Mouse (Mus musculus) midbrain, postnatal 0 days (tissue): ENCODE results near the gene Abca17. TPM values are rescaled to one million over a fixed set of nuclear protein-coding genes. Genes with fewer than 3 reads are reported as not detected.

Experiments used
- ATAC-seq: fragments of 200-750 bp; cut with Nextera tagmentation; 2 replicates; pipeline ENCODE4 v1.8.0; 2017; ENCODE audit warnings: moderate number of reproducible peaks, mild to moderate bottlenecking, moderate TSS enrichment, moderate library complexity; ENCODE audit not compliant: low FRiP score
- DNase-seq: peaks from one replicate; pipeline ENCODE4 v3.0.0-alpha.2; 2015; ENCODE audit warnings: low spot score
- H3K27ac ChIP-seq: fragments of 300-500 bp; sonication (generic); 2 replicates; pipeline ENCODE4 v1.5.1; 2014; ENCODE audit warnings: low read depth, mild to moderate bottlenecking, low read length, mixed read lengths
- H3K27me3 ChIP-seq: fragments of 300-500 bp; sonication (generic); 2 replicates; pipeline ENCODE4 v1.6.1; 2014; ENCODE audit warnings: low read length, control low read depth, mixed read lengths; ENCODE audit not compliant: insufficient read depth
- H3K36me3 ChIP-seq: fragments of 300-500 bp; sonication (generic); 2 replicates; pipeline ENCODE4 v1.6.1; 2014; ENCODE audit warnings: low read length, control low read depth, mixed read lengths; ENCODE audit not compliant: insufficient read depth
- H3K4me1 ChIP-seq: fragments of 300-500 bp; sonication (generic); 2 replicates; pipeline ENCODE4 v1.6.1; 2014; ENCODE audit warnings: mild to moderate bottlenecking, control low read depth, antibody characterized with exemption, low read length, mixed read lengths; ENCODE audit not compliant: insufficient read depth
- H3K4me2 ChIP-seq: fragments of 300-500 bp; sonication (generic); 2 replicates; pipeline ENCODE4 v1.6.1; 2014; ENCODE audit warnings: low read depth, mild to moderate bottlenecking, low read length, mixed read lengths; ENCODE audit not compliant: poor library complexity, severe bottlenecking
- H3K4me3 ChIP-seq: fragments of 300-500 bp; sonication (generic); 2 replicates; pipeline ENCODE4 v1.5.1; 2014; ENCODE audit warnings: low read depth, mild to moderate bottlenecking, low read length, moderate library complexity
- H3K9ac ChIP-seq: fragments of 300-500 bp; sonication (generic); replicated peaks from 2 replicates; pipeline ENCODE4 v1.6.1; 2014; ENCODE audit warnings: mild to moderate bottlenecking, low read length, moderate library complexity, mixed read lengths; ENCODE audit not compliant: poor library complexity, severe bottlenecking
- H3K9me3 ChIP-seq: fragments of 300-500 bp; sonication (generic); 2 replicates; pipeline ENCODE4 v1.6.1; 2016; ENCODE audit warnings: low read length, control low read depth
- CTCF ChIP-seq: IDR thresholded peaks from 2 replicates; pipeline ENCODE4 v1.5.1; 2016; ENCODE audit warnings: antibody characterized with exemption, mild to moderate bottlenecking
- WGBS: fragments of 180-500 bp; shearing (Covaris S2); extraction: QIAGEN DNeasy Blood & Tissue Kit; methylation state at CpG from one replicate; pipeline ENCODE4 v1.1.7; 2014; 5-methylcytosine and 5-hydroxymethylcytosine counted together
- polyA plus RNA-seq: library from polyadenylated mRNA; unstranded; fragments of >200 nt; fragmentation: Nextera tagmentation; extraction: Ambion mirVana; gene quantifications from 2 replicates; pipeline ENCODE4 v1.2.1, GENCODE M21; 2015
- total RNA-seq: library from RNA; depleted of rRNA; stranded (reverse); fragments of >200 nt; gene quantifications from 2 replicates; pipeline ENCODE4 v1.2.3, GENCODE M21; 2014

Gene Abca17
- total and polyA plus RNA-seq, 2 experiments from 2014 or later = 0.99 to 1.1 TPM

DNA sequence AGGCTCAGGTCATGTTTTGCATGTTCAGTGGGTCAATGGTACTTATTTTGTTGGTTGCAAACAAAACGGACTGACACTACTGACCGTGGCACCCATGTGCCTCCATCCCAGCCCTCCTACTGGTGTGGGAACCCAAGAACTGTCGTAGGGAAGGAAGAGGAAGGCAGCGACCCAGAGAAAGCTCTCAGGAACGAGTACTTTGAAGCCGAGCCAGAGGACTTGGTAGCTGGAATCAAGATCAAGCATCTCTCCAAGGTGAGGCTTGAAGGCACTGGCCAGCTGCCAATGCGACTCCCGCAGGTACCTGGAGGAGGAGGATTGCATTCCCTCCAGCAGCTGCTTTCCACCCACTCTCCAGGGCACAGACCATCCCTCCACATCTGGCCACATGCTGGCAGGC, 32.9 kb upstream of the Abca17 start:
- peaks cover 61% of the 10 kb centered on the region for H3K36me3 ChIP-seq
- no peaks in the 10 kb centered on the region for H3K9me3 ChIP-seq
- WGBS = 86% methylated on average over 8 of the region's 8 CpGs
- H3K27ac ChIP-seq = no peak overlapping the region
- ATAC-seq = no peak
- H3K9ac ChIP-seq = no peak overlapping the region
- no peaks in the 10 kb centered on the region for H3K27me3 ChIP-seq
- no peak overlapping the region for H3K4me2 ChIP-seq
- no peak overlapping the region for H3K4me3 ChIP-seq
- DNase-seq = no peak
- H3K4me1 ChIP-seq = no peaks in the 10 kb centered on the region
- TF ChIP-seq CTCF = no peak

GRCm38 (mm10) chr17:24378496-24378895, 27.6 kb upstream of the Abca17 start:
- Histone ChIP-seq H3K4me1 (no peaks in the 10 kb centered on the region), H3K27me3 (no peaks in the 10 kb centered on the region), H3K36me3 (peaks cover 55% of the 10 kb centered on the region), H3K4me3 (no peak overlapping the region), H3K9ac (no peak overlapping the region), H3K4me2 (no peak overlapping the region), H3K27ac (no peak overlapping the region), H3K9me3 (no peaks in the 10 kb centered on the region)
- 92% methylated on average over 2 of the region's 2 CpGs for WGBS
- TF ChIP-seq CTCF = no peak
- ATAC-seq = no peak
- no peak for DNase-seq

DNA sequence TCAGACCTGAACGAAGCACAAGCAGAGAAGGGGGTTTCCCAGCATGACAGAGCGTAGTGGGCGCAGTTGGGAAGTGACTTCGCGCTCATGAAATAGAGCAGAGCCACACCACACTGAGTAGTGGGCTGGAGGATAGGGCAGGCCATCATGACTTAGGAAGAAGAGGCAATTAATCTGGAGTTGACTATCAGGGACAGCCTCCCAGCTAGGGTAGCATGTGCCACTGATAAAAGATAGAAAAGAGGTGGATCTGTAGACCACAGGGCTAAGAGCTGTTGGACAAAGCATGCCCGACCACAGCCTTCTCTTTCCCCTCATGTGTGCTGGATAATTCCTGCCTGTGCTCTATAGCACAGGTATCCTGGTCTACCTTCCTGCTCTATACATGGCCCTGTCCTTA, 25.0 kb upstream of the Abca17 start:
- Histone ChIP-seq H3K27me3 (no peaks in the 10 kb centered on the region), H3K27ac (no peak overlapping the region), H3K4me2 (no peak overlapping the region), H3K36me3 (peaks cover 56% of the 10 kb centered on the region), H3K9me3 (no peaks in the 10 kb centered on the region), H3K4me1 (no peaks in the 10 kb centered on the region), H3K9ac (no peak overlapping the region), H3K4me3 (no peak overlapping the region)
- TF ChIP-seq CTCF = no peak
- no peak for DNase-seq
- no peak for ATAC-seq
- 93% methylated on average over 6 of the region's 6 CpGs for WGBS

GRCm38 (mm10) chr17:24375094-24375712, 24.3 kb upstream of the Abca17 start:
- Histone ChIP-seq H3K36me3 (peaks cover 63% of the 10 kb centered on the region), H3K27me3 (no peaks in the 10 kb centered on the region), H3K9me3 (no peaks in the 10 kb centered on the region), H3K27ac (no peak overlapping the region), H3K9ac (no peak overlapping the region), H3K4me2 (no peak overlapping the region), H3K4me3 (no peak overlapping the region), H3K4me1 (no peaks in the 10 kb centered on the region)
- ATAC-seq = no peak
- no peak for TF ChIP-seq CTCF
- 84% methylated on average over 4 of the region's 5 CpGs for WGBS
- no peak for DNase-seq

DNA sequence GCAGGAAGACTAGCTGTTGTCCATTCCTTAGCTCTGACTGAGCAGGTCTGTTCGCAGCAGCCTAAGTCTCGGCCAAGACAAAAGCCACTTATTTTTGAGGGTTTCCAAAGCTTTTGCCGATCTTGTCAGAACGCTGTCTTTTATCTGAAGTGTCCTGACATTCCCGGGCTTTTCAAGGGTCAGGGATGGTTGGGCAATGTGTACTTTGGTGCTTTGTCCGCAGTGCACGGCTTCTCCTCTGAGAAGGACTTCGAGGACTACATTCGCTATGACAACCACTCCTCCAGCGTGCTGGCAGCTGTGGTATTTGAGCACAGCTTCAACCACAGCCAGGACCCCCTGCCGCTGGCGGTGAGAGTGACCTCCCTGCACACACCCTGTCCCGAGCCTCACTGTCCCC, 15.0 kb upstream of the Abca17 start:
- 32% methylated on average over 13 of the region's 13 CpGs for WGBS
- Histone ChIP-seq H3K4me2 (no peak overlapping the region), H3K4me3 (no peak overlapping the region), H3K36me3 (peaks cover 45% of the 10 kb centered on the region), H3K4me1 (no peaks in the 10 kb centered on the region), H3K27me3 (no peaks in the 10 kb centered on the region), H3K27ac (no peak overlapping the region), H3K9me3 (no peaks in the 10 kb centered on the region), H3K9ac (no peak overlapping the region)
- ATAC-seq = no peak
- no peak for TF ChIP-seq CTCF
- no peak for DNase-seq

- H3K4me1 ChIP-seq = no peaks in the 10 kb centered on the region
- DNase-seq = no peak
- no peaks in the 10 kb centered on the region for H3K27me3 ChIP-seq
- 88% methylated on average over 9 of the region's 9 CpGs for WGBS
- H3K36me3 ChIP-seq = peaks cover 42% of the 10 kb centered on the region
- TF ChIP-seq CTCF = no peak
- H3K9ac ChIP-seq = no peak overlapping the region
- H3K4me3 ChIP-seq = no peak overlapping the region
- ATAC-seq = no peak
- no peak overlapping the region for H3K27ac ChIP-seq
- no peak overlapping the region for H3K4me2 ChIP-seq
- no peaks in the 10 kb centered on the region for H3K9me3 ChIP-seq
Observed at GRCm38 (mm10) chr17:24364461-24364860, 13.6 kb upstream of the Abca17 start.
